Mouse (Mus musculus) heart, postnatal 36 days (tissue): ENCODE measurements at regions not wholly inside any gene's neighbourhood (a gene's known extent, or its start where the extent isn't known, plus 50 kb on each side); places are given as distances from the start of the nearest gene placed in this dataset.
"Not testable (repeated sequence)": the region's sequence is repeated elsewhere in the genome, so short reads cannot be mapped to it uniquely, and the experiment has no call there.

Experiments
- DNase-seq, 2 experiments: peaks; one replicate each; pipeline ENCODE4 v3.0.0; 2021 to 2022
- intact Hi-C: fragments of 180-260 bp; cut with DNase I; formaldehyde crosslinking; loops from one replicate; pipeline ENCODE4 v1.15.1; 2025

- intact Hi-C loops, result no loop called here
- no peak for DNase-seq
These were observed 207.3 kb upstream of the Htr1f start for GRCm38 (mm10) chr16:65312947-65313346.

GRCm38 (mm10) chr16:65315052-65315451 is 205.3 kb upstream of the Pou1f1 start:
- no peak for DNase-seq
- intact Hi-C loops, result no loop called here

- DNase-seq, result no peak
- intact Hi-C loops, result no loop called here
These were observed 187.9 kb upstream of the Pou1f1 start for GRCm38 (mm10) chr16:65332412-65332811.

- intact Hi-C loops, result no loop called here
- DNase-seq, result no peak
These were observed 181.1 kb upstream of the Pou1f1 start for GRCm38 (mm10) chr16:65339225-65339624.

- DNase-seq, result no peak
- intact Hi-C loops, result no loop called here
These were observed 160.4 kb upstream of the Pou1f1 start for GRCm38 (mm10) chr16:65359881-65360280.

- DNase-seq, result no peak
- intact Hi-C loops, result no loop called here
These were observed 151.0 kb upstream of the Pou1f1 start for GRCm38 (mm10) chr16:65369271-65369670.

- intact Hi-C loops, result no loop called here
- DNase-seq, result peak in 1 of 2 experiments; percentile 4
These were observed 149.4 kb upstream of the Pou1f1 start for GRCm38 (mm10) chr16:65370939-65371338.

GRCm38 (mm10) chr16:65376553-65376952 is 143.8 kb upstream of the Pou1f1 start:
- no peak for DNase-seq
- intact Hi-C loops, result no loop called here

- no peak for DNase-seq
- intact Hi-C loops, result no loop called here
These were observed 142.0 kb upstream of the Pou1f1 start for GRCm38 (mm10) chr16:65378276-65378675.

- no peak for DNase-seq
- intact Hi-C loops, result no loop called here
These were observed 140.4 kb upstream of the Pou1f1 start for GRCm38 (mm10) chr16:65379939-65380338.

- no peak for DNase-seq
- intact Hi-C loops, result no loop called here
These were observed 116.2 kb upstream of the Pou1f1 start for GRCm38 (mm10) chr16:65403926-65404648.

GRCm38 (mm10) chr16:65404816-65405215 is 115.5 kb upstream of the Pou1f1 start:
- no peak for DNase-seq
- intact Hi-C loops, result no loop called here

- intact Hi-C loops, result no loop called here
- DNase-seq, result no peak
These were observed 114.3 kb upstream of the Pou1f1 start for GRCm38 (mm10) chr16:65405824-65406556.

- intact Hi-C loops, DNase-seq: not testable (repeated sequence)
These were observed 88.3 kb upstream of the Pou1f1 start for GRCm38 (mm10) chr16:65432046-65432445.

- intact Hi-C loops, result no loop called here
- no peak for DNase-seq
These were observed 84.2 kb upstream of the Pou1f1 start for GRCm38 (mm10) chr16:65436076-65436475.

- intact Hi-C loops, result no loop called here
- DNase-seq, result no peak
These were observed 78.4 kb upstream of the Pou1f1 start for GRCm38 (mm10) chr16:65441954-65442353.

GRCm38 (mm10) chr16:65448810-65449209 is 71.5 kb upstream of the Pou1f1 start:
- DNase-seq, result no peak
- intact Hi-C loops, result no loop called here

GRCm38 (mm10) chr16:65450706-65451105 is 69.6 kb upstream of the Pou1f1 start:
- intact Hi-C loops, result no loop called here
- no peak for DNase-seq

- DNase-seq, result no peak
These were observed 68.4 kb upstream of the Pou1f1 start for GRCm38 (mm10) chr16:65451885-65452284.

GRCm38 (mm10) chr16:65456948-65457347 is 63.4 kb upstream of the Pou1f1 start:
- intact Hi-C loops, DNase-seq: not testable (repeated sequence)

More at GRCm38 (mm10) chr16:65451885-65452284, 68.4 kb upstream of the Pou1f1 start:
- intact Hi-C loops, result no loop called here

- intact Hi-C loops, result no loop called here
- no peak for DNase-seq
These were observed 62.1 kb upstream of the Pou1f1 start for GRCm38 (mm10) chr16:65458234-65458633.

GRCm38 (mm10) chr16:65469681-65470080 is 50.6 kb upstream of the Pou1f1 start:
- no peak for DNase-seq
- intact Hi-C loops, result loop anchor here (2.0 kb wide), 1 partner anchor 563 kb away; no protein-coding TSS in a partner anchor
